Mouse (Mus musculus) kidney, postnatal 0 days (tissue): Measurements from ENCODE around the gene Ppp1r32. TPM values are rescaled to one million over a fixed set of nuclear protein-coding genes. Genes with fewer than 3 reads are reported as not detected.
A peak's percentile ranks its signal among the peaks of the same experiment; 100 is the strongest.

Experiments used
- ATAC-seq: fragments of 200-750 bp; cut with Nextera tagmentation; replicated peaks from 2 replicates; pipeline ENCODE4 v1.8.0; 2017; ENCODE audit warnings: low read depth, moderate number of reproducible peaks, moderate TSS enrichment, moderate library complexity; ENCODE audit not compliant: low FRiP score
- DNase-seq: peaks from one replicate; pipeline ENCODE4 v3.0.0-alpha.2; 2016; ENCODE audit warnings: low spot score
- H3K27ac ChIP-seq: fragments of 300-500 bp; sonication (generic); 2 replicates; pipeline ENCODE4 v1.5.1; 2014; ENCODE audit warnings: mild to moderate bottlenecking
- H3K27me3 ChIP-seq: fragments of 300-500 bp; sonication (generic); 2 replicates; pipeline ENCODE4 v1.6.1; 2014; ENCODE audit warnings: low read length, mixed read lengths; ENCODE audit not compliant: insufficient read depth
- H3K36me3 ChIP-seq: fragments of 300-500 bp; sonication (generic); 2 replicates; pipeline ENCODE4 v1.6.1; 2014; ENCODE audit warnings: low read length, mixed read lengths; ENCODE audit not compliant: insufficient read depth
- H3K4me1 ChIP-seq: fragments of 300-500 bp; sonication (generic); replicated peaks from 2 replicates; pipeline ENCODE4 v1.6.1; 2014; ENCODE audit warnings: antibody characterized with exemption, low read length, mixed read lengths; ENCODE audit not compliant: insufficient read depth
- H3K4me2 ChIP-seq: fragments of 300-500 bp; sonication (generic); 2 replicates; pipeline ENCODE4 v1.6.1; 2014; ENCODE audit warnings: mild to moderate bottlenecking, low read length, moderate library complexity, mixed read lengths
- H3K4me3 ChIP-seq: fragments of 300-500 bp; sonication (generic); replicated peaks from 2 replicates; pipeline ENCODE4 v1.5.1; 2014; ENCODE audit warnings: low read depth, low read length
- H3K9ac ChIP-seq: fragments of 300-500 bp; sonication (generic); 2 replicates; pipeline ENCODE4 v1.6.1; 2014; ENCODE audit warnings: low read depth, low read length
- H3K9me3 ChIP-seq: fragments of 300-500 bp; sonication (generic); replicated peaks from 2 replicates; pipeline ENCODE4 v1.6.1; 2016; ENCODE audit warnings: low read length, inconsistent platforms, mixed read lengths
- CTCF ChIP-seq: IDR thresholded peaks from 2 replicates; pipeline ENCODE4 v1.5.1; 2016; ENCODE audit warnings: antibody characterized with exemption, low read depth, mild to moderate bottlenecking, moderate library complexity
- WGBS: fragments of 180-500 bp; shearing (Covaris S2); extraction: QIAGEN DNeasy Blood & Tissue Kit; methylation state at CpG from one replicate; pipeline ENCODE4 v1.1.7; 2014; 5-methylcytosine and 5-hydroxymethylcytosine counted together
- polyA plus RNA-seq: library from polyadenylated mRNA; unstranded; fragments of >200 nt; fragmentation: Nextera tagmentation; extraction: Ambion mirVana; gene quantifications from 2 replicates; pipeline ENCODE4 v1.2.1, GENCODE M21; 2015

Gene Ppp1r32
- polyA plus RNA-seq, 1 experiment from 2014 or later, result not detected

DNA sequence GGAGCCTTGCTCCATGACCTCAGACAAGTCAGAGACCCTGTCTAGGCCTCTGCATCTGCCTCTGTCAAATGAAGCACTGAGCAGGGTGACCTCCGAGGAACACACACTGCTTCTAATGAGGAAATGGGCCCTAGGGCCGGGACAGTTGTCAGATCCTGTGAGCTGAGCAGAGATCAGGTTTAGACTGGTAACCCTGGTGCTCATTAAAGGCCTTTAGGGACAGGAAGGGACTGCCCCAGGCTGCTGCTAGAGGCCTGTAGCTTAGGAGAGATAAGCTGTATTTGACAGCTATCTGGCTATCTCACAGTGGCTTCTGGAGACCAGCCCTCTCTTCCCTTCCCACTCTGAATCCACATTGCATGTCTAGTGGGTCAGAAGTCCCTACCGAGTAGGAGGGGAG, 51.3 kb downstream of the Ppp1r32 start:
- Histone ChIP-seq H3K4me1 (peaks cover 28% of the 10 kb centered on the region), H3K9me3 (no peaks in the 10 kb centered on the region), H3K9ac (no peak overlapping the region), H3K27ac (no peak overlapping the region), H3K4me3 (no peak overlapping the region), H3K4me2 (no peak overlapping the region), H3K27me3 (no peaks in the 10 kb centered on the region), H3K36me3 (no peaks in the 10 kb centered on the region)
- no peak for ATAC-seq
- WGBS, result 58% methylated on average over 3 of the region's 3 CpGs
- no peak for TF ChIP-seq CTCF
- DNase-seq, result no peak

DNA sequence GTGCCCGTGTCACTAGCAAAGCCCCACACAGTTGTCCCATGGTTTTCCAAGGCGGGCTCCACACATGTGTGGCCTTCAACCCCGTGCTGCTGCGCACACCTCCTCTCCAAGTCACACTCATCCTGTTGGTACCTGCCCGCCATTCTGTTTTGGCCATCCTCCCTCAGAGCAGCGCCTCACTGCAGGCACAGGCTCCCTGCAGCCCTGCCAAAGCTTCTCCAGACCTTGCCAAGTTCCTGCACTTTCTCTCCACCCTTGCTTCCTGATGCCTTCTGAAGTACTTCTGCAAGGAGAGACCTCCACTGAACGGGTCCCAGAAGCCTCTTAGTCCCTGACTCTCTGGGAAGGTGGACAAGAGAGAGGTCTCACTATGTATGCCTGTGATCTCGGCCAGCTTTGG, 53.4 kb downstream of the Ppp1r32 start:
- Histone ChIP-seq H3K4me2 (no peak overlapping the region), H3K27ac (no peak overlapping the region), H3K4me1 (peaks cover 45% of the 10 kb centered on the region), H3K9ac (no peak overlapping the region), H3K27me3 (no peaks in the 10 kb centered on the region), H3K36me3 (no peaks in the 10 kb centered on the region), H3K4me3 (no peak overlapping the region), H3K9me3 (no peaks in the 10 kb centered on the region)
- DNase-seq (no peak), ATAC-seq (no peak)
- TF ChIP-seq CTCF, result no peak
- 87% methylated on average over 8 of the region's 8 CpGs for WGBS

DNA sequence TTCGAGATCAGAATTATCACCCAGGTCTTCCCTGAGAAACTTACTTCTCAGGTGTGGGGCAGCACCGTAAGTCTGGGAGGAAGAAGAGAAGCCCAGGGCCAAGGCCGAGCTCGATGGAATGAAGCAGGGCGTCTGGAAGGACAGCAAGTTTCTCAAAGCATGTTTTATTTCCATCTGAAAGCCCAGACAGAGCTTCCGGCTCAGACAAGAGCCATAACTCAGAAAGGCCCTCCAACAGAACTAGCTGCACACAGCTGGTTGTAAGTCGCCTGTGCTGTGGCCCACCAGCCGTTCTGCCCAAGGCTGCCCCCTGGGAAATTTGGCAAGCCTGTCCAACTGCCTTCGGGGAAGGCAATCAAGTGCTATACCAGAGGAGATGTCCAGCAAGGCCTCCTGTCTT, 55.3 kb downstream of the Ppp1r32 start:
- peak; percentile 77 for DNase-seq
- H3K9ac ChIP-seq, result no peak overlapping the region
- H3K36me3 ChIP-seq, result no peaks in the 10 kb centered on the region
- TF ChIP-seq CTCF, result no peak
- no peak overlapping the region for H3K4me2 ChIP-seq
- H3K4me1 ChIP-seq, result peaks cover 48% of the 10 kb centered on the region
- H3K4me3 ChIP-seq, result no peak overlapping the region
- no peaks in the 10 kb centered on the region for H3K9me3 ChIP-seq
- 35% methylated on average over 9 of the region's 9 CpGs for WGBS
- H3K27ac ChIP-seq, result peak overlapping the region; percentile 57
- no peak for ATAC-seq
- no peaks in the 10 kb centered on the region for H3K27me3 ChIP-seq

DNA sequence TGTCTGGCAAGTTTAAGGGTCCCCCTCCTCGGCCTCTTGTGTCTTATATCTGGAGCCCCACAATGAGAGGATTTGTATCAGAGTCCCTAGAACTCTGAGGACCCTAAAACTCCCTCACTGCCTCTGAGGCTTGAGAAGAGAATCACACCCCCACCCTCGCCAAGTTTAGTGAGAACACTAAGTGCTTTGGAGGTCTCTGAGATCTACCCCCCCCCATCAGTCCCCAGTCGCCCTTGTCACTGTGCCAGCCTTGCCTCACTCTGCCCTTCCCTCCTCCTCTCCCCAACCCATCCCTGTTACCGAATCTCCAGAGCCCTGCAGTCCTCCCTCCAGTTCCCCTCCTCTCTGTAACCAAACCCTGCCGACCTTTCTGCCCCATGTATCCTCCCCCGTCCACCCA, 55.9 kb downstream of the Ppp1r32 start:
- Histone ChIP-seq H3K36me3 (no peaks in the 10 kb centered on the region), H3K27me3 (no peaks in the 10 kb centered on the region), H3K9me3 (no peaks in the 10 kb centered on the region), H3K4me2 (no peak overlapping the region), H3K4me1 (peaks cover 52% of the 10 kb centered on the region), H3K9ac (no peak overlapping the region), H3K27ac (0 out of 2 replicates have a peak overlapping the region, but pooled peaks have one; percentile 57), H3K4me3 (no peak overlapping the region)
- TF ChIP-seq CTCF, result no peak
- 32% methylated on average over 6 of the region's 6 CpGs for WGBS
- no peak for DNase-seq
- ATAC-seq, result no peak

DNA sequence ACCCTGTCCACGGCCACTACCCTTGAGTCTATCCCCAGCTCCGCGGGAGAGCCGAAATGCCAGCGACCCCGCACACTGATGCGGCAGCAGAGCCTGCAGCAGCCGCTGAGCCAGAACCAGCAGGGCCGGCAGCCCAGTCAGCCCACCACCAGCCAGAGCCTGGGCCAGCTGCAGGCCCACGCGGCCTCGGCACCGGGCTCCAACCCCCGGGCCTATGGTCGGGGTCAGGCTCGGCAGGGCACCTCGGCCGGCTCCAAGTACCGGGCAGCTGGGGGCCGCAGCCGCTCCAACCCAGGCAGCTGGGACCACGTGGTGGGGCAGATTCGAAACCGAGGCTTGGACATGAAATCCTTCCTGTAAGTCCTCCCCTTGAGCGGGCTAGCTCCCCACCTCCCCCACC, 56.4 kb downstream of the Ppp1r32 start:
- no peak overlapping the region for H3K27ac ChIP-seq
- 16% methylated on average over 25 of the region's 25 CpGs for WGBS

DNA sequence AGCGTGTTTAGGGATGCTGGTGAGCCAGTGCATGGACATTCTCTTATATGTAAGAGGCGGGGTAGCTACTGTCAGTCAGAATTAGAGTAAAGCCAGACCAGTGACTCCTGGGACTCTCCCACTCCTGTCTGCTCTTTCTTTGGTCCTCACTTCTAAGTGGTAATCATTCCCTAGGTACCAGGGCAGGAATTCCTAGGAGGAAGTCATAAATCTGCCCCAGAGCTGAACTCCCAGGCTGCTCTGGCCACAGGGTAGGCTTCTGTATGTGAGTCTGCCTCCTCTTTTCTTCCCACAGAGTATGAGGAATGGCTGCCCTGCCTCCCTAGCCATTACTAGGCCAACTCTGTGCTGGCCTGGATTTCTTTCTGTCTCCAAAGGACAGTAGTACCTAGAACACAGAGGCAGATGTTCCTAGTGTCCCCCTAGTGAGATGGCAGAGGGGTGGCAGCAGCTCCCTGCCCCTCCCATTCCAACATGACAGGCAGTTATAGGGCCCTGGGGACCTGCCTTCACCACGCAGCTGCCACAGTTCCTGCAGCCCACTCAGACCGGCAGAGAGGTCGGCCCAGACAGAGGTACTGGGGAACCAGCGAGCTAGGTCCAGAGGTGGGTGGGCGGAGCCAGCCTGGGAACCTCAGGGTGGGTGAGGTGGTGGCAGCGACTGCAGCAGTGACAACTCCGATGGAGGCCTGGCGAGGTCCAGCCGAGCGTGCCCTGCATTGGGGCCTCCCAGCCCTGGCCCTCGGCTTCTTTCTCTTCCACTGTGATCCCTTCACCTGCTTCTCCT, 57.1 kb downstream of the Ppp1r32 start:
- H3K4me1 ChIP-seq, result peaks cover 52% of the 10 kb centered on the region
- 0 out of 2 replicates have a peak overlapping the region, but pooled peaks have one; percentile 8 for H3K9ac ChIP-seq
- H3K4me3 ChIP-seq, result no peak overlapping the region
- no peaks in the 10 kb centered on the region for H3K9me3 ChIP-seq
- DNase-seq (peak; percentile 79), ATAC-seq (peak; percentile 40)
- H3K36me3 ChIP-seq, result no peaks in the 10 kb centered on the region
- H3K27me3 ChIP-seq, result no peaks in the 10 kb centered on the region
- H3K27ac ChIP-seq, result peak overlapping the region; percentile 39; the same call in 1 of the 2 replicates
- H3K4me2 ChIP-seq, result peak overlapping the region; percentile 34; the same call in 1 of the 2 replicates
- TF ChIP-seq CTCF, result no peak
- WGBS, result 21% methylated on average over 13 of the region's 13 CpGs

More for the DNA sequence above, 56.4 kb downstream of the Ppp1r32 start:
- peaks cover 52% of the 10 kb centered on the region for H3K4me1 ChIP-seq
- H3K9ac ChIP-seq, result 0 out of 2 replicates have a peak overlapping the region, but pooled peaks have one; percentile 8
- TF ChIP-seq CTCF, result no peak
- ATAC-seq (no peak), DNase-seq (no peak)
- H3K36me3 ChIP-seq, result no peaks in the 10 kb centered on the region
- H3K27me3 ChIP-seq, result no peaks in the 10 kb centered on the region
- H3K4me3 ChIP-seq, result no peak overlapping the region
- peak overlapping the region; percentile 34 for H3K4me2 ChIP-seq
- H3K9me3 ChIP-seq, result no peaks in the 10 kb centered on the region
